7 mouse cellular contexts compared by ENCODE assay signal in genomic region chr11:69414421-69415326, GRCm38 (mm10). TPM values are rescaled to one million over a fixed set of nuclear protein-coding genes. Genes with fewer than 3 reads are reported as not detected.
A peak's percentile ranks its signal among the peaks of the same experiment; 100 is the strongest.
DNase-seq lines count a peak whose midpoint lies in the region; ATAC-seq and TF ChIP-seq lines count a peak whose summit lies in the region.

No protein-coding gene starts in this region.

- peak overlapping the region; percentile 62 for H3K4me3 ChIP-seq in lung, embryonic 15.5 days
- peak overlapping the region; percentile 68 for H3K4me3 ChIP-seq in cortical plate, adult 2 months (ENCODE audit: insufficient read depth, low read length)
- H3K4me3 ChIP-seq in heart, embryonic 16.5 days (ENCODE audit: low read length), result peak overlapping the region; percentile 79
- peak overlapping the region; percentile 56 for H3K4me3 ChIP-seq in liver, embryonic 15.5 days (replicated peaks)

- 25% methylated on average over 4 of the region's 4 CpGs for WGBS in lung, embryonic 15.5 days
- 36% methylated on average over 4 of the region's 4 CpGs for WGBS in heart, embryonic 16.5 days
- 35% methylated on average over 4 of the region's 4 CpGs for WGBS in liver, embryonic 15.5 days (ENCODE audit: insufficient replicate concordance)

- no peak for ATAC-seq in lung, embryonic 15.5 days (ENCODE audit: borderline replicate concordance, extremely low read depth, low FRiP score, low TSS enrichment)
- ATAC-seq in heart, embryonic 16.5 days (replicated peaks; ENCODE audit: extremely low read depth, insufficient read depth, low FRiP score), result no peak
- no peak for ATAC-seq in liver, embryonic 15.5 days (ENCODE audit: insufficient read depth)

- H3K27ac ChIP-seq in lung, embryonic 15.5 days, result peak overlapping the region; percentile 96
- no peak overlapping the region for H3K27ac ChIP-seq in cortical plate, adult 2 months (ENCODE audit: insufficient read depth, low read length)
- H3K27ac ChIP-seq in heart, embryonic 16.5 days (ENCODE audit: low read length), result peak overlapping the region; percentile 99
- peak overlapping the region; percentile 79 for H3K27ac ChIP-seq in liver, embryonic 15.5 days (replicated peaks)

- no peaks in the 10 kb centered on the region for H3K36me3 ChIP-seq in lung, embryonic 15.5 days
- peaks cover 6% of the 10 kb centered on the region; the same call in 1 of the 2 replicates for H3K36me3 ChIP-seq in heart, embryonic 16.5 days (ENCODE audit: control insufficient read depth, insufficient read depth)
- no peaks in the 10 kb centered on the region for H3K36me3 ChIP-seq in liver, embryonic 15.5 days (replicated peaks)

- TF ChIP-seq POLR2A in cortical plate, adult 2 months (IDR thresholded peaks at IDR 0.05; ENCODE audit: extremely low read depth, insufficient read depth, low read length), result no peak

- no peaks in the 10 kb centered on the region for H3K9me3 ChIP-seq in lung, embryonic 15.5 days
- H3K9me3 ChIP-seq in heart, embryonic 16.5 days (replicated peaks; ENCODE audit: control insufficient read depth, low read length), result no peaks in the 10 kb centered on the region
- H3K9me3 ChIP-seq in liver, embryonic 15.5 days (replicated peaks), result no peaks in the 10 kb centered on the region

- DNase-seq in lung, postnatal 36 days, result no peak
- peak; percentile 50 for DNase-seq in thymus, postnatal 4 days
- no peak for DNase-seq in frontal cortex, postnatal 10 days (ENCODE audit: low spot score in 2 of 2)

- no peak for TF ChIP-seq CTCF in cortical plate, adult 2 months (IDR thresholded peaks at IDR 0.05; ENCODE audit: extremely low read depth, insufficient read depth, low read length)

- peak overlapping the region; percentile 72 for H3K4me2 ChIP-seq in lung, embryonic 15.5 days
- H3K4me2 ChIP-seq in heart, embryonic 16.5 days (ENCODE audit: low read depth, low read length), result peak overlapping the region; percentile 99
- peak overlapping the region; percentile 100 for H3K4me2 ChIP-seq in liver, embryonic 15.5 days

- H3K4me1 ChIP-seq in lung, embryonic 15.5 days, result peaks cover 53% of the 10 kb centered on the region
- peaks cover 5% of the 10 kb centered on the region; the same call in 1 of the 2 replicates for H3K4me1 ChIP-seq in cortical plate, adult 2 months (ENCODE audit: control insufficient read depth, insufficient read depth, low read length)
- H3K4me1 ChIP-seq in heart, embryonic 16.5 days (ENCODE audit: control insufficient read depth, insufficient read depth, low read length), result peaks cover 58% of the 10 kb centered on the region
- H3K4me1 ChIP-seq in liver, embryonic 15.5 days (replicated peaks), result peaks cover 96% of the 10 kb centered on the region

- peak overlapping the region; percentile 81 for H3K9ac ChIP-seq in lung, embryonic 15.5 days
- peak overlapping the region; percentile 85 for H3K9ac ChIP-seq in heart, embryonic 16.5 days (ENCODE audit: low read length)
- H3K9ac ChIP-seq in liver, embryonic 15.5 days, result peak overlapping the region; percentile 33; the same call in 1 of the 2 replicates

- H3K27me3 ChIP-seq in lung, embryonic 15.5 days, result no peaks in the 10 kb centered on the region
- no peaks in the 10 kb centered on the region for H3K27me3 ChIP-seq in heart, embryonic 16.5 days (ENCODE audit: control insufficient read depth, insufficient read depth, low read length)
- H3K27me3 ChIP-seq in liver, embryonic 15.5 days, result peaks cover 41% of the 10 kb centered on the region

RNA-seq across cellular contexts. Expression of gene Kdm6b, which starts 1.2 kb away (rescaled TPM):
- polyA plus RNA-seq in lung, embryonic 15.5 days (2015; fragmentation: Nextera tagmentation; extraction: Ambion mirVana), result 22.7 and 23.4 TPM in 2 replicates
- polyA plus RNA-seq in cortical plate, adult 2 months (2012; rRNA removed), result 5.0 and 5.3 TPM in 2 replicates
- 17.3 and 18.2 TPM in 2 replicates for polyA plus RNA-seq in heart, embryonic 16.5 days (2015; fragmentation: Nextera tagmentation; extraction: Ambion mirVana)
- polyA plus RNA-seq in liver, embryonic 15.5 days (2015; fragmentation: Nextera tagmentation; extraction: Ambion mirVana), result 4.0 TPM in 2 replicates

RNA-seq across cellular contexts. Expression of gene Tmem88, which starts 16.6 kb away (rescaled TPM):
- polyA plus RNA-seq in lung, embryonic 15.5 days (2015; fragmentation: Nextera tagmentation; extraction: Ambion mirVana), result 46.7 and 49.8 TPM in 2 replicates
- 6.5 and 6.8 TPM in 2 replicates for polyA plus RNA-seq in cortical plate, adult 2 months (2012; rRNA removed)
- 39.6 and 45.2 TPM in 2 replicates for polyA plus RNA-seq in heart, embryonic 16.5 days (2015; fragmentation: Nextera tagmentation; extraction: Ambion mirVana)
- 6.6 and 7.1 TPM in 2 replicates for polyA plus RNA-seq in liver, embryonic 15.5 days (2015; fragmentation: Nextera tagmentation; extraction: Ambion mirVana)

RNA-seq across cellular contexts. Expression of gene Cyb5d1, which starts 19.2 kb away (rescaled TPM):
- polyA plus RNA-seq in lung, embryonic 15.5 days (2015; fragmentation: Nextera tagmentation; extraction: Ambion mirVana), result 28.4 and 31.5 TPM in 2 replicates
- polyA plus RNA-seq in cortical plate, adult 2 months (2012; rRNA removed), result 34.3 and 35.6 TPM in 2 replicates
- polyA plus RNA-seq in heart, embryonic 16.5 days (2015; fragmentation: Nextera tagmentation; extraction: Ambion mirVana), result 25.4 and 27.6 TPM in 2 replicates
- 9.6 and 11.0 TPM in 2 replicates for polyA plus RNA-seq in liver, embryonic 15.5 days (2015; fragmentation: Nextera tagmentation; extraction: Ambion mirVana)

RNA-seq across cellular contexts. Expression of gene Naa38, which starts 19.4 kb away (rescaled TPM):
- polyA plus RNA-seq in lung, embryonic 15.5 days (2015; fragmentation: Nextera tagmentation; extraction: Ambion mirVana), result 151 and 168 TPM in 2 replicates
- 215 and 222 TPM in 2 replicates for polyA plus RNA-seq in cortical plate, adult 2 months (2012; rRNA removed)
- polyA plus RNA-seq in heart, embryonic 16.5 days (2015; fragmentation: Nextera tagmentation; extraction: Ambion mirVana), result 134 and 135 TPM in 2 replicates
- 77.2 and 88.0 TPM in 2 replicates for polyA plus RNA-seq in liver, embryonic 15.5 days (2015; fragmentation: Nextera tagmentation; extraction: Ambion mirVana)

RNA-seq across cellular contexts. Expression of gene Chd3, which starts 45.5 kb away (rescaled TPM):
- 56.7 and 59.4 TPM in 2 replicates for polyA plus RNA-seq in lung, embryonic 15.5 days (2015; fragmentation: Nextera tagmentation; extraction: Ambion mirVana)
- polyA plus RNA-seq in cortical plate, adult 2 months (2012; rRNA removed), result 242 and 274 TPM in 2 replicates
- polyA plus RNA-seq in heart, embryonic 16.5 days (2015; fragmentation: Nextera tagmentation; extraction: Ambion mirVana), result 13.3 and 19.8 TPM in 2 replicates
- 3.4 and 5.8 TPM in 2 replicates for polyA plus RNA-seq in liver, embryonic 15.5 days (2015; fragmentation: Nextera tagmentation; extraction: Ambion mirVana)

Comparison
In these comparisons a context has a peak if more than half of its experiments do, and no peak if none do; other contexts are left out.
1. H3K9ac ChIP-seq: peak in every context shown above with its lines; median percentile 85 in heart, embryonic 16.5 days; 81 in lung, embryonic 15.5 days; 33 in liver, embryonic 15.5 days.